Mouse (Mus musculus) spleen, postnatal 0 days (tissue): ENCODE results near the gene Lrch1. TPM values are rescaled to one million over a fixed set of nuclear protein-coding genes. Genes with fewer than 3 reads are reported as not detected.

ENCODE experiments used
- polyA plus RNA-seq: library from polyadenylated mRNA; unstranded; fragments of >200 nt; fragmentation: Nextera tagmentation; extraction: Ambion mirVana; gene quantifications from 2 replicates; pipeline ENCODE4 v1.2.1, GENCODE M21; 2015

Gene Lrch1
- 7.6 and 8.0 TPM in 2 replicates for polyA plus RNA-seq

DNA sequence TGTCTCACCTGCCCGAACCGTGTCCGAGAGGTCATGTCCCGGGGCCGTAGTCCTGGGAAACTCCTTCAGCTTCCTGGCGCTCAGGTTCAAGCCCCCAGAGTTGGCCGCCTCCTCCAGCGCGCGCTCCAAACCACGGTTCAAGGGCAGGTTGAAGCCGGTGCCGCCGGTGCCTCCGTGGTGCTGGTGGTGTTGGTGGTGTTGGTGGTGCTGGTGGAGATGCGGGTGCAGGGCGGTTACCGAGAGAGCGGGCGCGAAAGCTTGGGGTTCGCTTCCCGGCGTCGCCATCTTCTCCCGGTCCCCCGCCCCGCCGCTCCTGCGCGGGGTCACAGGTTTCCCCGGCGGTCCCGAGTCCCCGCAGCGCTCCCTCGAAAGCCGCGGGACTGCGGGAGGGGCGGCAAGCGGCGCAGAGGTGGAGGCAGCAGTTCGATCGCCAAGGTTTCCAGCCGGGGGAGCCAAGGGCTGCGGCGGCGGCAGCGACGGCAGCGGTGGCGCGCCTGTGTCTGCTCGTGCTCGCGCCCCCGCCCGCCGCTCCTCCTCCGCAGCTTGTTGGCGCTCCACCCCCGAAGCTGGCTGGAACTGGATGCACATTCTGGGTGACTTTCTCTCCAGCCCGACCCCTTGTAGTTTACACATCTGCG, at the start of gene Lrch1:
TSS of gene Lrch1 (minus strand) at position 501 of the 638 bp plus-strand sequence.

DNA sequence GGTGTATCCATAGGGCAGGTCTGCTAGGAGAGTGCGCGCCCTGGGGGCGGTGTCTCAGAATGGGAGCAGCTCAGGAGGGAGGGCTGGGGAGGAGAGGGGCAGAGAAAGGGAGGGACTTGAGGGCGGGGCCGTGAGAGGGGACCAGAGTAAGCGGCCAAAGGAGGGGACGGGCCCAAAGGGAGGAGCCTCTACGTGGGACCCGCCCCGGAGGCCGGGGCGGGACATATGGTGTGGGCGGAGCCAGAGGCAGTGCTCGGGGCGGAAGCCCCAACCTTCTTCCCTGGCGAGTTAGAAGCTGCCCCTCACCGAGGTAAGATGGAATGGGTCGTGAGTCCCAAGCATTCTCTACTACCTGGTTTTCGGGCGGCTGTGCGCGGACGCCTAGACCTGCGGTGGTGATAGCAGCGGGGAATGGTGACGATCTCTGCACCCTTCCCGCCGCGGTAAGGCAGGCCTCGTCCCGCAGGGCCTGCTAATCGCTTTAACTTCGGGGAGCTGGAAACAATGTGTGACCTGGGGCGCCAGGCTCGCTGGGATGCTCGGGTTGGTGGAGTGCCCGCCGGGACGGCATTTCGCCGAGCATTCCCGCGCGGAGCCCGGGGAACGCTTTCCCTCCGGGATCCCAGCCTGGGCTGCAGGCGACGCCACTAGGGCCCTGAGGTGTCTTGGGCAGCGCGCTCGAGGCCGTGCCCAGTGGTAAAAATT, 215.4 kb downstream of the Lrch1 start, which contains the start of gene Esd:
TSS of gene Esd (plus strand) at position 219 of the 705 bp plus-strand sequence.

Other genes starting within 250 kb of the Lrch1 start
- 202 and 215 TPM in 2 replicates for gene Esd, start 215.6 kb downstream of the Lrch1 start, polyA plus RNA-seq
- gene Rubcnl, start 68.2 kb upstream of the Lrch1 start, polyA plus RNA-seq, result 1.5 and 1.8 TPM in 2 replicates
- 0.18 TPM in 1 of 2 replicates, not detected in the other for gene Lrrc63, start 183.0 kb upstream of the Lrch1 start, polyA plus RNA-seq
- gene Lcp1, start 183.2 kb upstream of the Lrch1 start, polyA plus RNA-seq, result 80.3 and 115 TPM in 2 replicates